Mouse (Mus musculus) heart, embryonic 13.5 days (tissue): ENCODE measurements at regions not wholly inside any gene's neighbourhood (a gene's known extent, or its start where the extent isn't known, plus 50 kb on each side); places are given as distances from the start of the nearest gene placed in this dataset.

ENCODE experiments used
- ATAC-seq: fragments of 200-750 bp; cut with Nextera tagmentation; 2 replicates; pipeline ENCODE4 v1.8.0; 2017; ENCODE audit warnings: moderate TSS enrichment; ENCODE audit not compliant: insufficient number of reproducible peaks, low FRiP score, low TSS enrichment; ENCODE audit errors: extremely low read depth
- H3K27ac ChIP-seq: fragments of 300-500 bp; sonication (generic); replicated peaks from 2 replicates; pipeline ENCODE4 v1.5.1; 2015; ENCODE audit warnings: moderate library complexity, mild to moderate bottlenecking, inconsistent platforms
- H3K27me3 ChIP-seq: fragments of 300-500 bp; sonication (generic); replicated peaks from 2 replicates; pipeline ENCODE4 v1.6.1; 2015; ENCODE audit warnings: mild to moderate bottlenecking, inconsistent platforms
- H3K36me3 ChIP-seq: fragments of 300-500 bp; sonication (generic); 2 replicates; pipeline ENCODE4 v1.6.1; 2015; ENCODE audit warnings: mild to moderate bottlenecking, inconsistent platforms
- H3K4me1 ChIP-seq: fragments of 300-500 bp; sonication (generic); 2 replicates; pipeline ENCODE4 v1.6.1; 2015; ENCODE audit warnings: inconsistent platforms
- H3K4me2 ChIP-seq: fragments of 300-500 bp; sonication (generic); 2 replicates; pipeline ENCODE4 v1.6.1; 2015; ENCODE audit warnings: inconsistent platforms, mild to moderate bottlenecking, moderate library complexity
- H3K4me3 ChIP-seq: fragments of 300-500 bp; sonication (generic); 2 replicates; pipeline ENCODE4 v1.5.1; 2015; ENCODE audit warnings: moderate library complexity, mild to moderate bottlenecking, inconsistent platforms
- H3K9ac ChIP-seq: fragments of 300-500 bp; sonication (generic); 2 replicates; pipeline ENCODE4 v1.6.1; 2015; ENCODE audit warnings: inconsistent platforms, mild to moderate bottlenecking, moderate library complexity
- H3K9me3 ChIP-seq: fragments of 300-500 bp; sonication (generic); 2 replicates; pipeline ENCODE4 v1.6.1; 2016; ENCODE audit warnings: inconsistent platforms
- WGBS: fragments of 180-500 bp; shearing (Covaris S2); methylation state at CpG from one replicate; pipeline ENCODE4 v1.1.7; 2015; ENCODE audit warnings: mixed read lengths; 5-methylcytosine and 5-hydroxymethylcytosine counted together

DNA sequence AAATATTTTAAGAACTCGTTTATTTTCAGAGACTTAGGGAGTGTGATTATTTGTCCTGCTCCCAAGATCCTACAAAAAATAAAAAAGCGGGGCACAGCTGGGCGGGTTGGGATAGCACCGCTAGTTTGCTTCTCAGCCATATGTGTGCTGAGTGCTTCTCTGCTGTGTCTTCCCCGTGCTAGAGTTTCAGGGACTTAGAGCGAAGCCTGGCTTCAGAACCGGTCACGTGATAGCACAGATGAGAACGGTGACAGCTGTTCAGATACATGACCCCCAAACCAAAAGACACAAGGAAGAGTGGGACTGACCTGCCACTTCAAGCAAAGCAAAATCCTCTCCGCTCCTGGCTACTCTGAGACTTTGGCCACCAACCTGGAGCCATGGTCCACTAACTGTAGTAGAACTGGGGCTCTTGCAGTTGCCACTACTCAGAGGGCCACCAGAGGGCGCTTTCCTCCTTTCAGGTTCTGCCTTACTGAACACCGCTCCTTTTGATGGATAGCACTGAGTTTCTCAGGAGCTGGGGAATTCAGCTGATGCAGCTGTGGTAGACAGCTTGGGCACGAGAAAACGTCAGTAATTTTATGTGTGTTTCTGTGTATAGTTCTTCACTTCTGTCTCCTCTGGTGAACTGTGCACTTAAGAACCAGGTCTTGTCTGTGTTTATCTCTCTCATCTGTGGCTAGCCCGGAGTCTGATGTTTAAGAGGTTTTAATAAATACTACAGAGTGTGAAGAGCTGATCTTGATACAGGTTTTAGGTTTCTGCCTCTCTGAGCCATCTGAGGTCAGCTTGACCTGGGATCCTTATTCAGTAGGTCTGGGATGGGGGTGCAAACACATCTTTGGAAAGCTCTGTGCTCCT is 99.4 kb upstream of the Pgrmc2 start:
- 48% methylated on average over 15 of the region's 15 CpGs for WGBS
- no peak overlapping the region for H3K27ac ChIP-seq
- no peaks in the 10 kb centered on the region for H3K9me3 ChIP-seq
- no peaks in the 10 kb centered on the region for H3K36me3 ChIP-seq
- H3K4me1 ChIP-seq: peaks cover 39% of the 10 kb centered on the region
- peak; percentile 48; the same call in 1 of the 2 replicates for ATAC-seq
- H3K4me2 ChIP-seq: peak overlapping the region; percentile 24; the same call in 1 of the 2 replicates
- H3K27me3 ChIP-seq: no peaks in the 10 kb centered on the region
- peak overlapping the region; percentile 28; the same call in 1 of the 2 replicates for H3K9ac ChIP-seq
- H3K4me3 ChIP-seq: no peak overlapping the region

DNA sequence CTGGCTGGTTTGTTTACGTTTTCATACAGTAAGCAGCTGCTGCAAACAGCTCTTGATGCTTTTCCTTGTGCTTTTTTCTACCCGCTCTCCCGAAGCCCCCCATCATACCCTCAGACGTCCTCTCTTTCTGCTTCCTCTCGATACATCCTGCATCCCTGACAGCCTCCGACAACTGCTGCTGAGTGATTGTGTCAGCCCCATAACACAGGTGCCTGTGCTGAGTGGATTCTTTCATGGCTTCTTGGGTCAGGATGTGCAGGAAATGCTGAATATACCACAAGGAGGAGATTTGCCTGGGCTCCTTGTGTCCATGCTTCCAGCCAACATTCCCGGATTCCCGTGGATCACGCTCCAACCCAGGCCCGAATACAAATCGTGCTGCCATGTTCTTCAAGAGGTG is 98.6 kb upstream of the Pgrmc2 start:
- no peak overlapping the region for H3K27ac ChIP-seq
- no peak overlapping the region for H3K4me3 ChIP-seq
- H3K4me1 ChIP-seq: peaks cover 46% of the 10 kb centered on the region
- no peak overlapping the region for H3K9ac ChIP-seq
- no peaks in the 10 kb centered on the region for H3K27me3 ChIP-seq
- H3K4me2 ChIP-seq: no peak overlapping the region
- ATAC-seq: no peak
- no peaks in the 10 kb centered on the region for H3K9me3 ChIP-seq
- no peaks in the 10 kb centered on the region for H3K36me3 ChIP-seq
- WGBS: 70% methylated on average over 11 of the region's 11 CpGs

- ATAC-seq: no peak
- no peak overlapping the region for H3K4me2 ChIP-seq
- WGBS: 29% methylated on average over 7 of the region's 7 CpGs
- H3K9me3 ChIP-seq: no peaks in the 10 kb centered on the region
- peaks cover 45% of the 10 kb centered on the region for H3K4me1 ChIP-seq
- no peaks in the 10 kb centered on the region for H3K36me3 ChIP-seq
- H3K4me3 ChIP-seq: no peak overlapping the region
- peak overlapping the region; percentile 45 for H3K27ac ChIP-seq
- H3K27me3 ChIP-seq: no peaks in the 10 kb centered on the region
- no peak overlapping the region for H3K9ac ChIP-seq
Measured at GRCm38 (mm10) chr3:41180911-41181310, 98.1 kb upstream of the Pgrmc2 start.

GRCm38 (mm10) chr3:41179037-41179880 is 96.4 kb upstream of the Pgrmc2 start:
- Histone ChIP-seq H3K4me2 (no peak overlapping the region), H3K27me3 (no peaks in the 10 kb centered on the region), H3K4me1 (peaks cover 40% of the 10 kb centered on the region), H3K9ac (no peak overlapping the region), H3K9me3 (no peaks in the 10 kb centered on the region), H3K36me3 (no peaks in the 10 kb centered on the region), H3K4me3 (no peak overlapping the region), H3K27ac (no peak overlapping the region)
- ATAC-seq: no peak
- WGBS: 70% methylated on average over 4 of the region's 4 CpGs

- Histone ChIP-seq H3K27me3 (no peaks in the 10 kb centered on the region), H3K4me1 (peaks cover 48% of the 10 kb centered on the region), H3K9me3 (no peaks in the 10 kb centered on the region), H3K36me3 (no peaks in the 10 kb centered on the region), H3K4me3 (no peak overlapping the region), H3K9ac (no peak overlapping the region), H3K27ac (no peak overlapping the region), H3K4me2 (no peak overlapping the region)
- ATAC-seq: no peak
Measured at GRCm38 (mm10) chr3:41177124-41177523, 94.3 kb upstream of the Pgrmc2 start.

- H3K27me3 ChIP-seq: no peaks in the 10 kb centered on the region
- H3K4me1 ChIP-seq: peaks cover 54% of the 10 kb centered on the region
- H3K27ac ChIP-seq: no peak overlapping the region
- no peak overlapping the region for H3K4me2 ChIP-seq
- no peak overlapping the region for H3K4me3 ChIP-seq
- 72% methylated on average over 3 of the region's 3 CpGs for WGBS
- ATAC-seq: no peak
- H3K36me3 ChIP-seq: no peaks in the 10 kb centered on the region
- no peak overlapping the region for H3K9ac ChIP-seq
- no peaks in the 10 kb centered on the region for H3K9me3 ChIP-seq
Measured at GRCm38 (mm10) chr3:41175356-41175755, 92.5 kb upstream of the Pgrmc2 start.

DNA sequence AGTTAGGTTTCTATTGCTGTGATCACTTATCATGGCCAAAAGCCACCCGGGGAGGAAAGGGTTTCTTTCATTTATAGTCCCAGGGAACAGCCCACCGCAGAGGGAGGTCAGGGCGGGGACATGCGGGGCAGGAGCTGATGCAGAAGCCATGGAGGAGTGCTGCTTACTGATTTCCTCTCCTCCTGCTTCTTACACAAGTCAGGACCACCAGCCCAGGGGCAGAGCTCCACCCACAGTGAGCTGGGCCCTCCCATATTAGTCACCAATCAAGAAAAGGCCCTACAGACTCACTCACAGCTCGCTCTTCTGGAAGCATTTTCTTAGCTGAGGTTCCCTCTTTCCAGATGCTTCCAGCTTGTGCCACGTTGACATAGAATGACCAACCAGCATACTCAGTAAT is 90.7 kb upstream of the Pgrmc2 start:
- Histone ChIP-seq H3K4me1 (peaks cover 66% of the 10 kb centered on the region), H3K9ac (no peak overlapping the region), H3K27ac (peak overlapping the region; percentile 93), H3K4me3 (0 out of 2 replicates have a peak overlapping the region, but pooled peaks have one; percentile 4), H3K27me3 (no peaks in the 10 kb centered on the region), H3K4me2 (peak overlapping the region; percentile 54), H3K9me3 (no peaks in the 10 kb centered on the region), H3K36me3 (no peaks in the 10 kb centered on the region)
- WGBS: 38% methylated on average over 6 of the region's 6 CpGs
- no peak for ATAC-seq

GRCm38 (mm10) chr3:41172306-41173215 is 89.7 kb upstream of the Pgrmc2 start:
- Histone ChIP-seq H3K4me1 (peaks cover 62% of the 10 kb centered on the region), H3K27ac (peak overlapping the region; percentile 93), H3K4me3 (peak overlapping the region; percentile 4; the same call in 1 of the 2 replicates), H3K9me3 (no peaks in the 10 kb centered on the region), H3K36me3 (no peaks in the 10 kb centered on the region), H3K9ac (peak overlapping the region; percentile 60; the same call in 1 of the 2 replicates), H3K4me2 (peak overlapping the region; percentile 54), H3K27me3 (no peaks in the 10 kb centered on the region)
- WGBS: 43% methylated on average over 11 of the region's 11 CpGs
- ATAC-seq: no peak

- no peaks in the 10 kb centered on the region for H3K27me3 ChIP-seq
- H3K4me3 ChIP-seq: no peak overlapping the region
- H3K4me2 ChIP-seq: peak overlapping the region; percentile 54
- no peak overlapping the region for H3K9ac ChIP-seq
- H3K36me3 ChIP-seq: no peaks in the 10 kb centered on the region
- H3K4me1 ChIP-seq: peaks cover 56% of the 10 kb centered on the region
- 87% methylated on average over 4 of the region's 4 CpGs for WGBS
- ATAC-seq: no peak
- peak overlapping the region; percentile 93 for H3K27ac ChIP-seq
- no peaks in the 10 kb centered on the region for H3K9me3 ChIP-seq
Measured at GRCm38 (mm10) chr3:41171772-41172171, 88.9 kb upstream of the Pgrmc2 start.

- H3K27me3 ChIP-seq: no peaks in the 10 kb centered on the region
- ATAC-seq: no peak
- WGBS: 71% methylated on average over 4 of the region's 4 CpGs
- no peak overlapping the region for H3K9ac ChIP-seq
- no peak overlapping the region for H3K4me2 ChIP-seq
- H3K27ac ChIP-seq: peak overlapping the region; percentile 93
- no peaks in the 10 kb centered on the region for H3K9me3 ChIP-seq
- peaks cover 54% of the 10 kb centered on the region for H3K4me1 ChIP-seq
- no peaks in the 10 kb centered on the region for H3K36me3 ChIP-seq
- no peak overlapping the region for H3K4me3 ChIP-seq
Measured at GRCm38 (mm10) chr3:41171310-41171709, 88.5 kb upstream of the Pgrmc2 start.

- no peaks in the 10 kb centered on the region for H3K27me3 ChIP-seq
- WGBS: 77% methylated on average over 6 of the region's 6 CpGs
- ATAC-seq: no peak
- H3K4me1 ChIP-seq: peaks cover 54% of the 10 kb centered on the region
- H3K9ac ChIP-seq: no peak overlapping the region
- H3K36me3 ChIP-seq: no peaks in the 10 kb centered on the region
- no peak overlapping the region for H3K4me2 ChIP-seq
- H3K9me3 ChIP-seq: no peaks in the 10 kb centered on the region
- H3K27ac ChIP-seq: no peak overlapping the region
- H3K4me3 ChIP-seq: no peak overlapping the region
Measured at GRCm38 (mm10) chr3:41170566-41170965, 87.7 kb upstream of the Pgrmc2 start.
